Mouse (Mus musculus): Measurements from ENCODE around the gene Txnrd2.

DNA sequence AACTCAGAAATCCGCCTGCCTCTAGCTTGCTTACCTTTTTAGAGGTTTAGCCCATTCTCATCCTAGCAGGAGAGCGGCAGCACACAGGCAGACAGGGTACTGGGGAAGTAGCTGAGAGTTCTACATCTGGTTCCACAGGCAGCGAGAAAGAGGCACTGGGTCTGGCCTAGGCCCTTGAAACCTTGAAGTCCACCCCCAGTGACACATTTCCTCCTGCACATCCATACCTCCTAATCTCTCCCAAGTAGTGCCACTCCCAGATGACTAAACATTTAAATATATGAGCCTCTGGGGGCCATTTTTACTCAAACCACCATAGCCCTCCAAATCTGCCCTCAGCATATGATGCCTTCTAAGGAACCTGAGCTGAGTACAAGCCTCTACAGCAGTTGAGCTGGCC, 56.2 kb downstream of the Txnrd2 start:
- TF ChIP-seq POLR2A (IDR thresholded peaks at IDR 0.05; ENCODE audit: control insufficient read depth, low read depth, low read length) = no peak
- no peak for TF ChIP-seq CTCF (IDR thresholded peaks at IDR 0.05; ENCODE audit: control insufficient read depth, insufficient read depth, insufficient replicate concordance, low read depth, low read length)

All from testis, adult 2 months (tissue).